Mouse (Mus musculus) olfactory bulb, adult 2 months (tissue): ENCODE measurements around the gene Trim9.

Experiments
- CTCF ChIP-seq: fragments of 200-500 bp; IDR thresholded peaks from 2 replicates; pipeline ENCODE4 v1.5.1; 2012; ENCODE audit warnings: low read depth, mild to moderate bottlenecking, low read length, moderate library complexity; ENCODE audit not compliant: insufficient read depth
- POLR2A ChIP-seq: fragments of 200-500 bp; IDR thresholded peaks from 2 replicates; pipeline ENCODE4 v1.6.1; 2012; ENCODE audit warnings: mild to moderate bottlenecking, low read depth, low read length, moderate library complexity; ENCODE audit not compliant: insufficient read depth

GRCm38 (mm10) chr12:70307881-70308280 lies 39.5 kb downstream of the Trim9 start:
- TF ChIP-seq CTCF (no peak), POLR2A (no peak)
